Mouse (Mus musculus): ENCODE measurements at regions not wholly inside any gene's neighbourhood (a gene's known extent, or its start where the extent isn't known, plus 50 kb on each side); places are given as distances from the start of the nearest gene placed in this dataset.
A peak's percentile ranks its signal among the peaks of the same experiment; 100 is the strongest.

- Histone ChIP-seq H3K4me3 (ENCODE audit: low read depth, low read length) (no peak overlapping the region), H3K9me3 (ENCODE audit: control insufficient read depth, low read length) (no peaks in the 10 kb centered on the region), H3K4me1 (replicated peaks; ENCODE audit: control insufficient read depth, insufficient read depth, low read length) (no peaks in the 10 kb centered on the region), H3K27me3 (ENCODE audit: control insufficient read depth, insufficient read depth, low read length) (no peaks in the 10 kb centered on the region), H3K4me2 (ENCODE audit: low read depth, low read length, severe bottlenecking) (no peak overlapping the region), H3K9ac (ENCODE audit: low read length) (no peak overlapping the region), H3K27ac (ENCODE audit: low read depth, low read length) (no peak overlapping the region), H3K36me3 (ENCODE audit: control insufficient read depth, insufficient read depth, low read length) (no peaks in the 10 kb centered on the region)
- DNase-seq (ENCODE audit: low spot score), result no peak
- no peak for ATAC-seq (replicated peaks; ENCODE audit: low FRiP score)
- WGBS, result 80% methylated on average over 5 of the region's 5 CpGs
Measured at GRCm38 (mm10) chr11:64314997-64315396, 120.1 kb upstream of the Hs3st3a1 start.

- H3K27ac ChIP-seq (ENCODE audit: low read depth, low read length), result no peak overlapping the region
- DNase-seq (ENCODE audit: low spot score) (no peak), ATAC-seq (replicated peaks; ENCODE audit: low FRiP score) (no peak)
- H3K9me3 ChIP-seq (ENCODE audit: control insufficient read depth, low read length), result no peaks in the 10 kb centered on the region
- H3K36me3 ChIP-seq (ENCODE audit: control insufficient read depth, insufficient read depth, low read length), result no peaks in the 10 kb centered on the region
- no peak overlapping the region for H3K9ac ChIP-seq (ENCODE audit: low read length)
- no peak overlapping the region for H3K4me2 ChIP-seq (ENCODE audit: low read depth, low read length, severe bottlenecking)
- H3K4me3 ChIP-seq (ENCODE audit: low read depth, low read length), result no peak overlapping the region
- H3K27me3 ChIP-seq (ENCODE audit: control insufficient read depth, insufficient read depth, low read length), result no peaks in the 10 kb centered on the region
- no peaks in the 10 kb centered on the region for H3K4me1 ChIP-seq (replicated peaks; ENCODE audit: control insufficient read depth, insufficient read depth, low read length)
- WGBS, result 85% methylated on average over 5 of the region's 5 CpGs
Measured at GRCm38 (mm10) chr11:64313241-64313640, 121.9 kb upstream of the Hs3st3a1 start.

GRCm38 (mm10) chr11:64309881-64310280, 125.3 kb upstream of the Hs3st3a1 start:
- Histone ChIP-seq H3K4me2 (ENCODE audit: low read depth, low read length, severe bottlenecking) (no peak overlapping the region), H3K36me3 (ENCODE audit: control insufficient read depth, insufficient read depth, low read length) (no peaks in the 10 kb centered on the region), H3K27ac (ENCODE audit: low read depth, low read length) (no peak overlapping the region), H3K27me3 (ENCODE audit: control insufficient read depth, insufficient read depth, low read length) (no peaks in the 10 kb centered on the region), H3K4me1 (replicated peaks; ENCODE audit: control insufficient read depth, insufficient read depth, low read length) (no peaks in the 10 kb centered on the region), H3K4me3 (ENCODE audit: low read depth, low read length) (no peak overlapping the region), H3K9ac (ENCODE audit: low read length) (no peak overlapping the region), H3K9me3 (ENCODE audit: control insufficient read depth, low read length) (no peaks in the 10 kb centered on the region)
- ATAC-seq (replicated peaks; ENCODE audit: low FRiP score), result no peak
- no peak for DNase-seq (ENCODE audit: low spot score)

- Histone ChIP-seq H3K36me3 (ENCODE audit: control insufficient read depth, insufficient read depth, low read length) (no peaks in the 10 kb centered on the region), H3K4me1 (replicated peaks; ENCODE audit: control insufficient read depth, insufficient read depth, low read length) (no peaks in the 10 kb centered on the region), H3K27me3 (ENCODE audit: control insufficient read depth, insufficient read depth, low read length) (no peaks in the 10 kb centered on the region), H3K9me3 (ENCODE audit: control insufficient read depth, low read length) (no peaks in the 10 kb centered on the region), H3K9ac (ENCODE audit: low read length) (no peak overlapping the region), H3K27ac (ENCODE audit: low read depth, low read length) (no peak overlapping the region), H3K4me2 (ENCODE audit: low read depth, low read length, severe bottlenecking) (no peak overlapping the region), H3K4me3 (ENCODE audit: low read depth, low read length) (no peak overlapping the region)
- 29% methylated on average over 5 of the region's 5 CpGs for WGBS
- DNase-seq (ENCODE audit: low spot score) (peak; percentile 16), ATAC-seq (replicated peaks; ENCODE audit: low FRiP score) (no peak)
Measured at GRCm38 (mm10) chr11:64297825-64298224, 137.3 kb upstream of the Hs3st3a1 start.

- H3K4me3 ChIP-seq (ENCODE audit: low read depth, low read length), result no peak overlapping the region
- H3K27me3 ChIP-seq (ENCODE audit: control insufficient read depth, insufficient read depth, low read length), result no peaks in the 10 kb centered on the region
- no peaks in the 10 kb centered on the region for H3K36me3 ChIP-seq (ENCODE audit: control insufficient read depth, insufficient read depth, low read length)
- no peak overlapping the region for H3K9ac ChIP-seq (ENCODE audit: low read length)
- no peak for DNase-seq (ENCODE audit: low spot score)
- H3K27ac ChIP-seq (ENCODE audit: low read depth, low read length), result no peak overlapping the region
- 89% methylated on average over 3 of the region's 3 CpGs for WGBS
- no peak for ATAC-seq (replicated peaks; ENCODE audit: low FRiP score)
- no peaks in the 10 kb centered on the region; the same call in 1 of the 2 replicates for H3K4me1 ChIP-seq (replicated peaks; ENCODE audit: control insufficient read depth, insufficient read depth, low read length)
- H3K9me3 ChIP-seq (ENCODE audit: control insufficient read depth, low read length), result no peaks in the 10 kb centered on the region
- H3K4me2 ChIP-seq (ENCODE audit: low read depth, low read length, severe bottlenecking), result no peak overlapping the region
Measured at GRCm38 (mm10) chr11:64288236-64288635, 146.9 kb upstream of the Hs3st3a1 start.

GRCm38 (mm10) chr11:64287499-64287898, 147.6 kb upstream of the Hs3st3a1 start:
- Histone ChIP-seq H3K4me3 (ENCODE audit: low read depth, low read length) (no peak overlapping the region), H3K9me3 (ENCODE audit: control insufficient read depth, low read length) (no peaks in the 10 kb centered on the region), H3K36me3 (ENCODE audit: control insufficient read depth, insufficient read depth, low read length) (no peaks in the 10 kb centered on the region), H3K9ac (ENCODE audit: low read length) (no peak overlapping the region), H3K27ac (ENCODE audit: low read depth, low read length) (no peak overlapping the region), H3K4me1 (replicated peaks; ENCODE audit: control insufficient read depth, insufficient read depth, low read length) (no peaks in the 10 kb centered on the region; the same call in 1 of the 2 replicates), H3K4me2 (ENCODE audit: low read depth, low read length, severe bottlenecking) (no peak overlapping the region), H3K27me3 (ENCODE audit: control insufficient read depth, insufficient read depth, low read length) (no peaks in the 10 kb centered on the region)
- no peak for ATAC-seq (replicated peaks; ENCODE audit: low FRiP score)
- no peak for DNase-seq (ENCODE audit: low spot score)

- H3K9me3 ChIP-seq (ENCODE audit: control insufficient read depth, low read length), result no peaks in the 10 kb centered on the region
- no peak overlapping the region for H3K4me3 ChIP-seq (ENCODE audit: low read depth, low read length)
- no peak overlapping the region for H3K4me2 ChIP-seq (ENCODE audit: low read depth, low read length, severe bottlenecking)
- no peak for DNase-seq (ENCODE audit: low spot score)
- H3K27ac ChIP-seq (ENCODE audit: low read depth, low read length), result no peak overlapping the region
- H3K4me1 ChIP-seq (replicated peaks; ENCODE audit: control insufficient read depth, insufficient read depth, low read length), result 0 out of 2 replicates have a peak, but pooled peaks cover 2% of the 10 kb centered on the region
- H3K27me3 ChIP-seq (ENCODE audit: control insufficient read depth, insufficient read depth, low read length), result no peaks in the 10 kb centered on the region
- WGBS, result 68% methylated on average over 4 of the region's 4 CpGs
- no peak for ATAC-seq (replicated peaks; ENCODE audit: low FRiP score)
- no peaks in the 10 kb centered on the region for H3K36me3 ChIP-seq (ENCODE audit: control insufficient read depth, insufficient read depth, low read length)
- no peak overlapping the region for H3K9ac ChIP-seq (ENCODE audit: low read length)
Measured at GRCm38 (mm10) chr11:64281781-64282180, 153.4 kb upstream of the Hs3st3a1 start.

GRCm38 (mm10) chr11:64278259-64279003, 156.7 kb upstream of the Hs3st3a1 start:
- WGBS, result 49% methylated on average over 12 of the region's 12 CpGs
- no peak overlapping the region for H3K4me2 ChIP-seq (ENCODE audit: low read depth, low read length, severe bottlenecking)
- no peak overlapping the region for H3K9ac ChIP-seq (ENCODE audit: low read length)
- ATAC-seq (replicated peaks; ENCODE audit: low FRiP score) (no peak), DNase-seq (ENCODE audit: low spot score) (no peak)
- H3K27me3 ChIP-seq (ENCODE audit: control insufficient read depth, insufficient read depth, low read length), result no peaks in the 10 kb centered on the region
- 0 out of 2 replicates have a peak, but pooled peaks cover 2% of the 10 kb centered on the region for H3K4me1 ChIP-seq (replicated peaks; ENCODE audit: control insufficient read depth, insufficient read depth, low read length)
- H3K36me3 ChIP-seq (ENCODE audit: control insufficient read depth, insufficient read depth, low read length), result no peaks in the 10 kb centered on the region
- H3K27ac ChIP-seq (ENCODE audit: low read depth, low read length), result peak overlapping the region; percentile 51; the same call in 1 of the 2 replicates
- H3K9me3 ChIP-seq (ENCODE audit: control insufficient read depth, low read length), result no peaks in the 10 kb centered on the region
- H3K4me3 ChIP-seq (ENCODE audit: low read depth, low read length), result no peak overlapping the region

- 91% methylated on average over 6 of the region's 6 CpGs for WGBS
- no peak overlapping the region for H3K9ac ChIP-seq (ENCODE audit: low read length)
- H3K4me3 ChIP-seq (ENCODE audit: low read depth, low read length), result no peak overlapping the region
- DNase-seq (ENCODE audit: low spot score), result no peak
- no peaks in the 10 kb centered on the region for H3K27me3 ChIP-seq (ENCODE audit: control insufficient read depth, insufficient read depth, low read length)
- no peak overlapping the region for H3K27ac ChIP-seq (ENCODE audit: low read depth, low read length)
- no peak for ATAC-seq (replicated peaks; ENCODE audit: low FRiP score)
- H3K36me3 ChIP-seq (ENCODE audit: control insufficient read depth, insufficient read depth, low read length), result no peaks in the 10 kb centered on the region
- H3K9me3 ChIP-seq (ENCODE audit: control insufficient read depth, low read length), result no peaks in the 10 kb centered on the region
- H3K4me1 ChIP-seq (replicated peaks; ENCODE audit: control insufficient read depth, insufficient read depth, low read length), result 0 out of 2 replicates have a peak, but pooled peaks cover 2% of the 10 kb centered on the region
- H3K4me2 ChIP-seq (ENCODE audit: low read depth, low read length, severe bottlenecking), result no peak overlapping the region
Measured at GRCm38 (mm10) chr11:64273726-64274125, 161.4 kb upstream of the Hs3st3a1 start.
